Mouse (Mus musculus) heart, postnatal 4 days (tissue): ENCODE measurements around the gene Rab3il1. TPM values are rescaled to one million over a fixed set of nuclear protein-coding genes. Genes with fewer than 3 reads are reported as not detected.

Source experiments
- DNase-seq: peaks from one replicate; pipeline ENCODE4 v3.0.0; 2021
- total RNA-seq, 2 experiments: library from RNA; stranded (reverse); gene quantifications; 2 replicates each; pipeline ENCODE4 v1.2.3; 2021

The Rab3il1 gene
- total RNA-seq, 2 experiments from 2014 or later: 12.2 to 12.5 TPM

- peak; percentile 78 for DNase-seq
Measured at GRCm38 (mm10) chr19:9982852-9983542, 18.5 kb upstream of the Rab3il1 start.

- DNase-seq: no peak
Measured at GRCm38 (mm10) chr19:9984111-9985055, 17.1 kb upstream of the Rab3il1 start.

GRCm38 (mm10) chr19:9985190-9985899 lies 16.1 kb upstream of the Rab3il1 start:
- no peak for DNase-seq

DNA sequence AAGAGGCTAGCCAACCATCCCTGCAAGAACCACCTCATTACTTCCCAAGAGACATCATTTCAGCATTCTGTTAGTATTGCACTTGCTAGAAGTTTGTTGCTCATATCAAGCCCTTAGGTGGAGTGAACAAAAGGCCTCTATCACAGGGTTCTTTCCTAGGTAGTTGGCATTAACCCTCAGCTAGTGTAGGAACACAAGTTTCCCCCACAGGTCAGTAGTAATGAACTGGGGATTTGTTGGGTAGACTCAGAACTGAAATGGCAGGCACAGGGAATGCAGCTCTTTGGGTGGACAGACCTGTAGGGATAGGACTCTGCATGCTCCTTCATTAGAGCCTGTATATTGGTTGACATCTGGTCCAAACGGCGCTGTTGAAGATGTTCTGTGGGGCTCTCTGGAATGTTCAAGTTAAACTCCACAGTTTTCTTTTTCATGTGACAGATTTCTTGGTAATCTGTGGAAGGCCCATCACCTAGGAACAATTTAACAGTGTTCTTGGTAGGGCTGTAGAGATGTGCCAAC lies 15.5 kb upstream of the Rab3il1 start:
- DNase-seq: no peak

GRCm38 (mm10) chr19:9987192-9987591 lies 14.3 kb upstream of the Rab3il1 start:
- no peak for DNase-seq

DNA sequence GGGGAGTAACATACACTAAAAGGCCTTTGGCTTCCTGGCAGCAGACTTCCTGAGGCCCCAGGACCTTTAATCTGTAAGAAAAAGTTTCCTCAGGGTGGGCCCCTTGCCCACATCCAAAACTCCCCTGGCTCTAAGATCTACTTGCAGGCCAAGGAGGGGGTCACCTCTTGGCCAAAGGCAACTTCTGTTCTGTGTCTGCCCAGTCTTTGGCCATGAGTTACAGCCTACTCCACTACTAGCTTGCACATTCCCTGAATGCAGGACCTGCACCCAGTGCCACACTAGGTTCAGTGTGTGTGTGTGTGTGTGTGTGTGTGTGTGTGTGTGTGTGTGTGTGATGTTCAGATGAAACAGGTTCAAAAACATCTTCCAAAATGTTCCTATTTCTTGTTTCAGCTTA lies 13.9 kb upstream of the Rab3il1 start:
- no peak for DNase-seq

DNA sequence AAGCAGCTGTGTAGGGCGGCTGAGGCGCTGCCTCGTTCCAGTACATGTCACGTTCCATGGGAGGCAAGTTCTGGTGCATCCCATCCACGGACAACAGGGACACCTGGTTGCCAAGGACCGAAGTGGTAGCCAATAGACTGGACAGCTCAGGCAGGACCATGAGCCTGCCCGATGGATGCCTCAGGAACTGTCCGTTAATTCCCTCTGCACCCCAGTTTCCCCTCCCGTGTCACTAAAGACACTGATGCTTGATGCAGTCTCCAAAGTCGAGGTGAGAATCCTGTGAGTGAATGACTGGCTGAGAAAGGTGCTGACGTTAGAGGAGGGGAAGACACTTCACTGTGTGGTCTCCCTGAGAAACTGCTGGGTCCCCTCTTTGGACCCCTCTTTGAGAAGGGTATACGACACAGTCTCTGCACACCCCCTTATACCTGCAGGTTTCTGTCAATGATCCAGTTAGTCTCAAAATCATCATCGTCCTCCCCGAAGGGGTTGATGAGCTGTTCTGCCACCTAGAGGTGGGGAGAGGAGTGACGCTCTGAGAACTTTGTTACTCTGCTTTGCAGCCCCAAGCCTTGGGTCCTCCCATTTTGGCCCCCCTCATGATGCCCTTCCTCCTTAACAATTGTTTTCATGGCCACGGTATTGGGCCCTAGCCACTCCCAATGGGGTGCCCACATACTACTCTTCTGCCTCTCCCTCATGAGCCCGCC lies 12.1 kb upstream of the Rab3il1 start:
- DNase-seq: peak; percentile 33

GRCm38 (mm10) chr19:9989884-9990256 lies 11.6 kb upstream of the Rab3il1 start:
- DNase-seq: no peak

DNA sequence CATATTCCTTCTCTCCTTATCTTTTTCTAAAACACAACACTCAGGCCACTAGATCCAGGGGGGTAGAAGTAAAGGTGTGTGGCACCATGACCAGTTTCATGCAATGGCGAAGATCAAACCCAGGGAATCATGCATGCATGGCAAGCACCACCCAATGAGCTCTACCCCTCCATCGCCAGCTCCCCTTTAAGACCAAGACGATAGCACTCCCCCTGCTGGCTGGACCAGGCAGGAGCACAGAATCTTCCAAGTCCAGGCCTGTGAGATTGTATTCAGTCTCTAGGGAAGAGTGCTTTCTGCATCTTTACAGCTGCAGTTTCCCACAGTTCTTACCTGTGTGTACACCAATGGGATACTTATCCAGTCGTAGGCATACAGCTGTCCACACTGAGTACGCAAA lies 10.2 kb upstream of the Rab3il1 start:
- peak; percentile 89 for DNase-seq

GRCm38 (mm10) chr19:9992011-9992958 lies 9.2 kb upstream of the Rab3il1 start:
- no peak for DNase-seq

GRCm38 (mm10) chr19:9993036-9993656 lies 8.3 kb upstream of the Rab3il1 start:
- peak; percentile 97 for DNase-seq

- DNase-seq: no peak
Measured at GRCm38 (mm10) chr19:9997204-9998062, 4.0 kb upstream of the Rab3il1 start.

- DNase-seq: no peak
Measured at GRCm38 (mm10) chr19:9998063-9998416, 3.4 kb upstream of the Rab3il1 start.

- DNase-seq: no peak
Measured at GRCm38 (mm10) chr19:9998736-9999486, 2.6 kb upstream of the Rab3il1 start.

DNA sequence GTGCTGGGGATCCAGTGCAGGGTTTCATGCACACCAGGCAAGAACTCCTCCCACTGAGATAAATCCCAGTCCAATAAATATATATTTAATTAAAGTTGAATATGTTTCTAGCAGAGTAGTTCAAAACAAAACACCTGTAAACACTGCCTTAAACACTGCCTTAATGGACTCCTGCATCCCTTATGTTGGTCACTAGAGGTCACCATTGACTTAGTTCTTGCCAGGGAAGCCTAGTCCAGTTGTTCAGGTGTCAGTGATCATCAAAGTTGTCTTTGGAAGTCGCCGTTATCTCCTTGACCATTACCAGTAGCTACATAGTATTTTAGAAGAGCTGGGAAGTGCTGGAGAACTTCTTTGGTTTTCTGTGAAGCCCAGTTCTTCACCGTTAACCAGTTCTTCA lies 1.1 kb upstream of the Rab3il1 start:
- peak; percentile 54 for DNase-seq

- DNase-seq: no peak
Measured at GRCm38 (mm10) chr19:10003696-10004095, 2.2 kb downstream of the Rab3il1 start.

GRCm38 (mm10) chr19:10011408-10011807 lies 9.9 kb downstream of the Rab3il1 start:
- no peak for DNase-seq

DNA sequence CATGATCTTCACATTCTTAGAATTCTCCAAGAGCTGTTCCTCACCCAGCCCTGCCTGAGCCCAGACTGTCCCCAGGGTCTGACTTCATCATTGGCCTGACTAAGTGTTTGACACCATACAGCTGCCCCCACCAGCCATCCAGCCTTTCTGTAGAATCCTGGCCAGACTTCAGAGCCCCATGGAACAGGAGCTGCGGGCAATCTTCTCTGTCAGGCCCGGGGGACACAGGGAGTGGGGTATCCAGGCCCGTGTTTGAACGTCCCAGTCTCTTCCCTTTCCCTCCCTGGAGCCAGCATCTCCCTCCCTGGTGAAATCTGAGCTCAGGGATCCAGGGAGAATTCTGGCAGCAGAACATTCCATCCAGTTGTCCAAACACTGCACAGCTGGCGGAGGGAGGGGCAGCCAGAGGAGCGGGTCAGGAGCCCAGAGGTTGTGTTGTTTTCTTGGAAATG lies 11.4 kb downstream of the Rab3il1 start:
- DNase-seq: peak; percentile 79

GRCm38 (mm10) chr19:10013348-10013747 lies 11.9 kb downstream of the Rab3il1 start:
- DNase-seq: no peak
